Mouse (Mus musculus): Measurements from ENCODE around the gene Prss35. TPM values are rescaled to one million over a fixed set of nuclear protein-coding genes. Genes with fewer than 3 reads are reported as not detected.
A peak's percentile ranks its signal among the peaks of the same experiment; 100 is the strongest.

Prss35 gene
- polyA plus RNA-seq, 1 experiment from 2014 or later: 12.8 TPM

DNA sequence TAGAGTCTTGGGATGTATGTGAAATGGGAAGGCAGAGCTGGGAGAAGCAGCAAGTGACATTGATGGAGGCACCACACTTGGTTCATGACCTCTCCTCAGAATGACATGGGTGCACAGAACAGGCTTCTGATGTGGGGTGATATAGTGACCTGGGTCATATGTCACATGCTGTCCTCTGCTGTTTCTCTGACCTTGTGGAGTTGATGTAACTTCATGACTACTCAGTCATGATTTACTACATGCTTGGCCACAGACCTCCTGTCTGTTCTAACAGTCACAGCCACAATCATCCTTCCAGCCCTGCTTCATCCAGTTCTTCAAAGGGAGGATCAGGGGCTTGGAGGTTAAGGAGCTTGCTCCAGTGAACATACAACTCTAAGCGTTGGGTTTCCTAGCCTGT lies 5.4 kb upstream of the Prss35 start:
- H3K4me2 ChIP-seq: no peak overlapping the region
- H3K4me3 ChIP-seq (ENCODE audit: low read depth, low read length): no peak overlapping the region
- peaks cover 5% of the 10 kb centered on the region; the same call in 1 of the 2 replicates for H3K4me1 ChIP-seq (ENCODE audit: control insufficient read depth, insufficient read depth, low read length)
- H3K9ac ChIP-seq (ENCODE audit: low read depth, low read length): no peak overlapping the region
- no peak for ATAC-seq (replicated peaks; ENCODE audit: insufficient number of reproducible peaks, low FRiP score, low TSS enrichment)
- no peaks in the 10 kb centered on the region for H3K27me3 ChIP-seq (ENCODE audit: control insufficient read depth, insufficient read depth, low read length)
- no peak overlapping the region for H3K27ac ChIP-seq (ENCODE audit: low read depth, low read length)
- H3K36me3 ChIP-seq (ENCODE audit: control insufficient read depth, insufficient read depth, low read length): no peaks in the 10 kb centered on the region
- WGBS (ENCODE audit: insufficient replicate concordance): 74% methylated on average over 1 of the region's 1 CpGs
- H3K9me3 ChIP-seq (replicated peaks; ENCODE audit: control insufficient read depth, low read length): no peaks in the 10 kb centered on the region

DNA sequence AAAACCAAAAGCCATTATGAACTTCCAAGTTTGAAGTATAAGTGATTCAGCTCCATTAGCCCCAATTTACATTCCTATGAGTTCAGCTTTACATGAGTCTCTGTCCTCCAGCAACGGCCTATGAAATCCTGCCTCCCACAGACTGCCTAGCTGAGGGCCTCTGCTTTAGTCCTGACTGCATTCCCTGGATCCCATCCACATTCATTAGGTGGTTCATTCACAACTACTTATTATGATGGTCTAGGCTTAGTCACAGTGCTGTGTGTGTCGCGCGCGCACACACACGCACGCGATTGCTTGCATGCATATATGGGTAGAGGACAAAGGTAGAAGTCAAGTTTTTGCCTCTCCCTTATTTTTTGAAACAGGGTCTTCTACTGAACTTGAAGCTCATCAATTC lies 4.6 kb upstream of the Prss35 start:
- H3K27ac ChIP-seq (ENCODE audit: low read depth, low read length): no peak overlapping the region
- no peak overlapping the region for H3K4me2 ChIP-seq
- 91% methylated on average over 8 of the region's 8 CpGs for WGBS (ENCODE audit: insufficient replicate concordance)
- H3K4me1 ChIP-seq (ENCODE audit: control insufficient read depth, insufficient read depth, low read length): peaks cover 5% of the 10 kb centered on the region; the same call in 1 of the 2 replicates
- no peaks in the 10 kb centered on the region for H3K27me3 ChIP-seq (ENCODE audit: control insufficient read depth, insufficient read depth, low read length)
- ATAC-seq (replicated peaks; ENCODE audit: insufficient number of reproducible peaks, low FRiP score, low TSS enrichment): no peak
- H3K4me3 ChIP-seq (ENCODE audit: low read depth, low read length): no peak overlapping the region
- H3K9me3 ChIP-seq (replicated peaks; ENCODE audit: control insufficient read depth, low read length): no peaks in the 10 kb centered on the region
- H3K36me3 ChIP-seq (ENCODE audit: control insufficient read depth, insufficient read depth, low read length): no peaks in the 10 kb centered on the region
- H3K9ac ChIP-seq (ENCODE audit: low read depth, low read length): no peak overlapping the region

DNA sequence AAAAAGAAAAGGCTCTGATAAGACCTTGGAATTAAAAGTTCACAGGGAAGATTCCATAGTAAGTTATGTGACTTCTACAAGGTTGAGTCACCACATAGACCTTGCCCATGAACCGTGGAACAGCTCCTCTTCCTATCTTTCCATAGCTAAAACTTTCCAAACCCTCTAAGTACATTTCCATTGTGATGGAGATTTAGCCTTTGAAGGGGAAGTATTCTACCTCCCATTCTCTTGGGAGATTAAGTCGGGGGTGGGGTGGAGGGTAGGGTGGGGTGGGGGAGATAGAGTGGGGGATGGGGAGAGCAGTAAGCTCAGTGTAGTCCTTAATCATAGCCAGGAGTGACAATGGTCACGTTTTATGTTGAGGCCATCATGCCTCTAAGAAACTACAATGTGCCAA lies 3.5 kb upstream of the Prss35 start:
- WGBS (ENCODE audit: insufficient replicate concordance): 36% methylated on average over 3 of the region's 3 CpGs
- Histone ChIP-seq H3K27me3 (ENCODE audit: control insufficient read depth, insufficient read depth, low read length) (no peaks in the 10 kb centered on the region), H3K27ac (ENCODE audit: low read depth, low read length) (no peak overlapping the region), H3K9ac (ENCODE audit: low read depth, low read length) (no peak overlapping the region), H3K4me2 (no peak overlapping the region), H3K36me3 (ENCODE audit: control insufficient read depth, insufficient read depth, low read length) (no peaks in the 10 kb centered on the region), H3K4me1 (ENCODE audit: control insufficient read depth, insufficient read depth, low read length) (peaks cover 5% of the 10 kb centered on the region; the same call in 1 of the 2 replicates), H3K9me3 (replicated peaks; ENCODE audit: control insufficient read depth, low read length) (no peaks in the 10 kb centered on the region), H3K4me3 (ENCODE audit: low read depth, low read length) (no peak overlapping the region)
- no peak for ATAC-seq (replicated peaks; ENCODE audit: insufficient number of reproducible peaks, low FRiP score, low TSS enrichment)

DNA sequence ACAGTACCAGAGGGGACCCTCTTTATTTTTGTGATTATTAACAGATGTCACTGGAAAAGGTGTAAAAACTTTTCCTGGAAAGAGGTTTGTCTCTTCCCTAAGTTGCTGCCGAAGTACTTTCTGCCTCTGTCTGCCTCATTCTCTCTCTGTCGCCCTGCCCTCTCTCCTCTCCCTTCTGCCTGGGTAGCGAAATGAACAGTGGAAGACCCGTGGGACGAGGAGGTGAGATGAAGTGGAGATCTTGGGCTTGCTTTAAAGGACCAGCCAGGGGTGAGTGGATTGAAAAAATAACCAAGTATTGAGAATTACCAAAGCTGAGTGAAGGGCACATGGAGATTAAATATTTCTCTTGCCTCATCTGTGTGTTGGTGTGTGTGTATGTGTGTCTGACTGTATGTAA lies 592 bp downstream of the Prss35 start:
- no peaks in the 10 kb centered on the region for H3K27me3 ChIP-seq (ENCODE audit: control insufficient read depth, insufficient read depth, low read length)
- H3K36me3 ChIP-seq (ENCODE audit: control insufficient read depth, insufficient read depth, low read length): no peaks in the 10 kb centered on the region
- no peak for ATAC-seq (replicated peaks; ENCODE audit: insufficient number of reproducible peaks, low FRiP score, low TSS enrichment)
- H3K9me3 ChIP-seq (replicated peaks; ENCODE audit: control insufficient read depth, low read length): no peaks in the 10 kb centered on the region
- H3K27ac ChIP-seq (ENCODE audit: low read depth, low read length): no peak overlapping the region
- H3K4me2 ChIP-seq: peak overlapping the region; percentile 65
- peak overlapping the region; percentile 18 for H3K4me3 ChIP-seq (ENCODE audit: low read depth, low read length)
- 33% methylated on average over 5 of the region's 5 CpGs for WGBS (ENCODE audit: insufficient replicate concordance)
- H3K4me1 ChIP-seq (ENCODE audit: control insufficient read depth, insufficient read depth, low read length): no peaks in the 10 kb centered on the region
- H3K9ac ChIP-seq (ENCODE audit: low read depth, low read length): no peak overlapping the region

DNA sequence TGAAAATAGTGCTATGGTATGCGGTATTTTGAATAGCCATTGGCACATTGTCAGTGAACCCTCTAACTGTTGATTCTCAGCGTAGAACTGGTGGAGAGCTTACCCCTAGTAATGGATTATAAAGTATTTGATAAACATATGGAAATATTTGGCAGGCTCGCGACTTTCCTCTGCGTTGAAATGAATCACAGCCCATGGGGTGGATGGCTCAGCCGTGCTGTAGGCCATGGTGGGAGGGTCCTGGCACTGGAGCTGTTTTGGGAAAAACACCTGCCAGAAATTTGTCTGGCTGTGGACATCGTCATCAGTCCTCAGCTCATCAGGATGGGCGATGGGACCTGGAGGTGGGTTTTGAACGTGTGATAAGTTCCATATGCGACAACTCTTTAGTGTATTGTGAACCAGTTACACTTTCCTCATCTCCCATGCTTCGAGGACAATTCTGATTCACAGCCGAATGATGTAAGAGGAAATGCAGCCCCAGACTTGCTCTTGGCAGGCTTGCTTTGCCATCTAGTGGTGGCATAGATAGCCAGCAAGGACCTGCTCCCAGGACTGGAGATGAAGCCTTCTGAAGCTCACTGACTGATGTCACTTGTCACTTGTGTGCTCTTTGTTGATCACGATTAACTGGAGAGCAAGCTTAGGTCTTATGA lies 2.6 kb downstream of the Prss35 start:
- Histone ChIP-seq H3K4me1 (ENCODE audit: control insufficient read depth, insufficient read depth, low read length) (no peaks in the 10 kb centered on the region), H3K4me3 (ENCODE audit: low read depth, low read length) (no peak overlapping the region), H3K36me3 (ENCODE audit: control insufficient read depth, insufficient read depth, low read length) (no peaks in the 10 kb centered on the region), H3K27me3 (ENCODE audit: control insufficient read depth, insufficient read depth, low read length) (no peaks in the 10 kb centered on the region), H3K27ac (ENCODE audit: low read depth, low read length) (no peak overlapping the region), H3K4me2 (no peak overlapping the region), H3K9ac (ENCODE audit: low read depth, low read length) (no peak overlapping the region), H3K9me3 (replicated peaks; ENCODE audit: control insufficient read depth, low read length) (no peaks in the 10 kb centered on the region)
- ATAC-seq (replicated peaks; ENCODE audit: insufficient number of reproducible peaks, low FRiP score, low TSS enrichment): no peak
- 29% methylated on average over 13 of the region's 13 CpGs for WGBS (ENCODE audit: insufficient replicate concordance)

DNA sequence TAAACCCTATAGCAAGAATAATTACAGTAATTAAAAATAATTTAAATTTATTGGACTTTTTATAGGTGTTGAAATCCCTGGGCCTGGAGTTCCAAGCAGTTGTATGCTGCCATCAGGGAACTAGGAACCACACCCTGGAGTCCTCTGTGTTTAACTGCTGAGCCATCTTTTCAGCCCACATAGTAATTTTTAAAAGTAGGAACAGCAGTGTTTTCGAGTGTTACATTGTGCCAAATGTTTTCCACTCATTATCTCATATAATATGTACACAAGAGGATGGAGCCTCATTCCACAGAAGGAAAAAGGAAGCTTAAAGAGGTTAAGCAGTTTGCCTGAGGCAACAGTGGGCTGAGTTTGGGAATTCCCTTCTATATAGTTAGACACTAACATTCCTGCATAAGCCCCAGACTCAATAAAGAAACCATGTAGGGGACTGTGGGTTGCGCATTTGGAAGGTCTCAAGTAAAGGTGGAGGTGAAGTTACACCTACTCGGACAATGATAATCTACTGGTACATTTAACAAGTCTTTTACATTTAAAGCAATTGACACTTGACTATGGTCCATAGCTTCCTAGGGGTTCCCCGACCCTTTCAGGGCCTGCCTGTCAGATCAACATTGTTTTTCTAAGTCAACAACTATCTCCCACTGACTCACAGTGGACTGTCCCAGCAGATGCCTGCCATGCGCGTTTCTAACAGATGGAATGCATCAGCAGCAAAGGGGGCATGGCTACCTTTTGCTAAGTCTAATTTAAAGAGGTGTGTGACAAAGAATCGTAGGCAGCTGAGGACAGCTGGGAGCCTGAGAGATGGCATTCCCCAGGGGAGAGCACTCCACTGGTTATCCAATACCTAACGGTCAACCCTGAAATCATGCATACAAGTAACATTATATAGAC lies 19.3 kb downstream of the Prss35 start:
- Histone ChIP-seq H3K36me3 (ENCODE audit: control insufficient read depth, insufficient read depth, low read length) (no peaks in the 10 kb centered on the region), H3K27me3 (ENCODE audit: control insufficient read depth, insufficient read depth, low read length) (no peaks in the 10 kb centered on the region), H3K9ac (ENCODE audit: low read depth, low read length) (no peak overlapping the region), H3K4me2 (no peak overlapping the region), H3K4me3 (ENCODE audit: low read depth, low read length) (no peak overlapping the region), H3K9me3 (replicated peaks; ENCODE audit: control insufficient read depth, low read length) (no peaks in the 10 kb centered on the region), H3K27ac (ENCODE audit: low read depth, low read length) (no peak overlapping the region), H3K4me1 (ENCODE audit: control insufficient read depth, insufficient read depth, low read length) (no peaks in the 10 kb centered on the region)
- ATAC-seq (replicated peaks; ENCODE audit: insufficient number of reproducible peaks, low FRiP score, low TSS enrichment): no peak
- 44% methylated on average over 8 of the region's 8 CpGs for WGBS (ENCODE audit: insufficient replicate concordance)

DNA sequence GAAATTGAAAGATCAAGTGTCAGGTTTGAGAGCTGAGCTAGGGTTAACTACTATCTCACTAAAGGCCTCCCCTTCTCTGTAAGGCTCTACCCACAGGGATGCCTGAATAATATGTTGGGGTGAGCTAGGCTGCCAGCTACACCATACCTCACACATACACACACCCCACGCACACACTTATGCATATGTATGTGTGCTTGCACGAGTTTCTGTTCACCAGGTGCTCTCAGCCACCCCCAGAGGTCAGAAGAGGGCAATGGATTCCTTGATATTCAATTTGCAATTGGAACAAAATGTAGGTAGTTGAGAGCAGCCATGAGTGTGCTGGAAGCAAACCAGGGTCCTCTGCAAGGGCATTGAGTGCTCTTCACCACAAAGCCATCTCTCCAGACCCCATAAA lies 20.6 kb downstream of the Prss35 start:
- Histone ChIP-seq H3K4me2 (no peak overlapping the region), H3K4me3 (ENCODE audit: low read depth, low read length) (no peak overlapping the region), H3K9ac (ENCODE audit: low read depth, low read length) (no peak overlapping the region), H3K27ac (ENCODE audit: low read depth, low read length) (no peak overlapping the region), H3K4me1 (ENCODE audit: control insufficient read depth, insufficient read depth, low read length) (no peaks in the 10 kb centered on the region), H3K27me3 (ENCODE audit: control insufficient read depth, insufficient read depth, low read length) (no peaks in the 10 kb centered on the region), H3K9me3 (replicated peaks; ENCODE audit: control insufficient read depth, low read length) (no peaks in the 10 kb centered on the region), H3K36me3 (ENCODE audit: control insufficient read depth, insufficient read depth, low read length) (no peaks in the 10 kb centered on the region)
- 65% methylated on average over 2 of the region's 2 CpGs for WGBS (ENCODE audit: insufficient replicate concordance)
- ATAC-seq (replicated peaks; ENCODE audit: insufficient number of reproducible peaks, low FRiP score, low TSS enrichment): no peak

DNA sequence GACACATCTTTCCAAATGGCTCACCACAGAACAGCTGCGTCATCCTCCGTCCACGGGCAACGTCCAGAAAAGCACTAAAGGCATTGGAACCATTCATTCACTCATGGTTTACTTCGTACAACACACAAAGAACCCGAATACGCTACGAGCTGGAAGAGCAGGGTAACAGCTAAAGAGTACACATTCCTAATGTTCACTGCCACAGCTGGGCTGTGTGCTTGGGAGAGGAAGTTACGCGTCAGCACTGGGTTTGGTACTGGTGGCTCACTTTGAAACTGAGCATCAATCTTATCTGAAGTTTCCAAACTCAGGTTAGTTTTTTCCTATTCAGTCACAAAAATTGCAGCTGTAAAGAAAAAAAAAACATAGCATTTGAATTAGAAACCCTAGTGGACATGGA lies 23.5 kb downstream of the Prss35 start:
- no peak for ATAC-seq (replicated peaks; ENCODE audit: insufficient number of reproducible peaks, low FRiP score, low TSS enrichment)
- 71% methylated on average over 10 of the region's 10 CpGs for WGBS (ENCODE audit: insufficient replicate concordance)
- no peaks in the 10 kb centered on the region for H3K27me3 ChIP-seq (ENCODE audit: control insufficient read depth, insufficient read depth, low read length)
- no peaks in the 10 kb centered on the region for H3K4me1 ChIP-seq (ENCODE audit: control insufficient read depth, insufficient read depth, low read length)
- no peaks in the 10 kb centered on the region for H3K9me3 ChIP-seq (replicated peaks; ENCODE audit: control insufficient read depth, low read length)
- no peak overlapping the region for H3K4me3 ChIP-seq (ENCODE audit: low read depth, low read length)
- H3K4me2 ChIP-seq: no peak overlapping the region
- no peak overlapping the region for H3K27ac ChIP-seq (ENCODE audit: low read depth, low read length)
- H3K36me3 ChIP-seq (ENCODE audit: control insufficient read depth, insufficient read depth, low read length): no peaks in the 10 kb centered on the region
- H3K9ac ChIP-seq (ENCODE audit: low read depth, low read length): no peak overlapping the region

Measured in heart, embryonic 11.5 days (tissue).